Mouse (Mus musculus) liver, postnatal 0 days (tissue): ENCODE measurements around the gene Trabd2b.

Experiments used
- CTCF ChIP-seq: sonication (generic); IDR thresholded peaks from 2 replicates; pipeline ENCODE4 v1.5.1; 2016; ENCODE audit warnings: antibody characterized with exemption, low read depth
- EP300 ChIP-seq: IDR thresholded peaks from 2 replicates; pipeline ENCODE4 v1.6.1; 2016; ENCODE audit warnings: antibody characterized with exemption, low read depth, mild to moderate bottlenecking

DNA sequence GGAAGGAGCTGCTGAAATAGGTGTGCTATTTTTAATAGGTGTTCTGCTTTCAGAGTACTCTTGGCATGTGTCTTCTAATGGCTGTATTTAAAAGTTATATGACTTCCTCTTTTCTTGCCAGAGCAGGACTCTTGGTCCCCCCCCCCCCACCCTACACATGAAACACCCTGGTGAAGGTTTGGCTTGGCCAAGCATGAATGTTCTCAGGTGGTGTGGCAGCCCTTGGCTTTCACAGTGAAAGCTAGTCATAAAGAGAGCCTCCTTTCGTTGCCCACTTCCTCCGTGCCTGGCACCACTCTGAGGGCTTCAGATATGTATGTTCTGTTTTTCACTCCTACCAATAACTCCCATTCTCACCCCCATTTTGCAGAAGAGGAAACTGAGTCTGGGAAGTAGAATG, 1.8 kb downstream of the Trabd2b start:
- TF ChIP-seq CTCF (no peak), EP300 (no peak)
